Mouse (Mus musculus): ENCODE data around the gene Ewsr1.
A peak's percentile ranks its signal among the peaks of the same experiment; 100 is the strongest.

Gene Ewsr1

DNA sequence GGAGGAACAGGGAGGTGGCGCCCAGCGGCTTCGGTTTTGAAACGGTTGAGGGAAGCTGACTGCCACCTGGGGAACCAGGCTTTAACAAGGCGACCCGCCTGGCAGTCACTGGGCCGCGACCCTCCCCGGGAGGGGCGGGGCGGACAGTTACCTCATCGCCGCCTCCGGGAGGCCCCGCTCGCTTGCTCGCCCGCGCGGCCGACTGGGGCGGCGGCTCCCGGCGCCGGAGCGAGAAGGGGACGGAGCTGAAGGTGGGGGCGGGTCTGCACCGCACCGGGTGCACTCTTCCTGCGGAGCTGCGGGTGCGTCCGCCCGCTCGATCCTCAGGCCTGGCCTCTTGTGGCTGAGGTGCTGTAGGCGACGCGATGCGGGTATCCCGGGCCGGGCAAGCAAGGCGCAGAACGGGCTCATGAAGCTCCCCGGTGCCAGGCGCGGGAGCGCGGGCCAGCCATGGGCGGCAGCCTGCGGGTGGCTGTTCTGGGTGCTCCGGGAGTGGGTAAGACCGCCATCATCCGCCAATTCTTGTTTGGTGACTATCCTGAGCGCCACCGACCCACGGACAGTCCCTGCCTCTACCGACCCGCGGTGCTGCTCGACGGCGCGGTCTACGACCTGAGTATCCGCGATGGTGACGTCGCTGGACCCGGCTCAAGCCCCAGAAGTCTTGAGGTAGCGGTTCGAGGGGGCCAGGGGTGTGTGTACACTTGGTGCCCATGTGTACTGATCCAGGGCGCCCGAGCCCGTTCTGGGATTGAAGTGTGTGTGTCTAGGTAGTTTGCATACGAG, 41.0 kb downstream of the Ewsr1 start, which contains the start of gene Rasl10a:
TSS of gene Rasl10a (plus strand) at position 273 of the 786 bp plus-strand sequence.
- peak in 1 of 2 experiments; percentile 37 for DNase-seq (ENCODE audit: low spot score in 2 of 2)

DNA sequence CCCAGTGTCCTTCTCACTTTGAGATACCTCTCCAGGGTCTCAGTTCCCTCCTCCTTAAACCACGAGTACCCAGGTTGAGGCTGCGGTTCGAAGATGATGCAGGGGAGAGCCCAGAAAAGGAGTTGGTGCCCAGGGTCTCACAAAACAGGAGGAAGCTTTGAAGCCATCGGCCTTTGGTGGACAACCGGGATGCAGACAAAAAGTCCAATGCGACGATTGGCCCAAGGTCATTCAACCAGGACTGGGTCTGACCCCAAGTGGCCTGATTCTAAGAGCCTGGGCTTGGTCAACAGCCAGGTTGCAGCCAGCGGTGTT, 41.6 kb downstream of the Ewsr1 start:
- DNase-seq (ENCODE audit: low spot score in 2 of 2), result no peak

DNA sequence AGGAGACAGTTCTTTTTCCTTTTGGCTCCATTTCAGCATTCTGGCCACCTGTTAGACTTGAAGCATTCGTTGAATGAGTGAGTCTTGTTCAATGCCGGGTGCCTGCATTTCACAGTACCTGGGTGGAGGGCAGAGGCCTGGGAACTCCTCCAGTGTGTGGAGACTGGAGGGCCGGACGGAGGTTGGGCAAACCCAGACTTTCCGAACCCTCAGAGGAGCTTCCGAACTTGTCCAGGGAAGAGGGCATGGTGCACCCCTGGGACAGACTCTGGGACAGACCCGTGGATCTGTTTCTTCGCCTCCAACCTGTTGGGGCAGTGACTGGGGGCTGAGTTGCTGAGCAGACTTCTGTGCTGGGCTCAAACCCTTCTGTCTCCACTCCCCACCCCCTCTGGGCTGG, 42.0 kb downstream of the Ewsr1 start:
- no peak for DNase-seq (ENCODE audit: low spot score in 2 of 2)

DNA sequence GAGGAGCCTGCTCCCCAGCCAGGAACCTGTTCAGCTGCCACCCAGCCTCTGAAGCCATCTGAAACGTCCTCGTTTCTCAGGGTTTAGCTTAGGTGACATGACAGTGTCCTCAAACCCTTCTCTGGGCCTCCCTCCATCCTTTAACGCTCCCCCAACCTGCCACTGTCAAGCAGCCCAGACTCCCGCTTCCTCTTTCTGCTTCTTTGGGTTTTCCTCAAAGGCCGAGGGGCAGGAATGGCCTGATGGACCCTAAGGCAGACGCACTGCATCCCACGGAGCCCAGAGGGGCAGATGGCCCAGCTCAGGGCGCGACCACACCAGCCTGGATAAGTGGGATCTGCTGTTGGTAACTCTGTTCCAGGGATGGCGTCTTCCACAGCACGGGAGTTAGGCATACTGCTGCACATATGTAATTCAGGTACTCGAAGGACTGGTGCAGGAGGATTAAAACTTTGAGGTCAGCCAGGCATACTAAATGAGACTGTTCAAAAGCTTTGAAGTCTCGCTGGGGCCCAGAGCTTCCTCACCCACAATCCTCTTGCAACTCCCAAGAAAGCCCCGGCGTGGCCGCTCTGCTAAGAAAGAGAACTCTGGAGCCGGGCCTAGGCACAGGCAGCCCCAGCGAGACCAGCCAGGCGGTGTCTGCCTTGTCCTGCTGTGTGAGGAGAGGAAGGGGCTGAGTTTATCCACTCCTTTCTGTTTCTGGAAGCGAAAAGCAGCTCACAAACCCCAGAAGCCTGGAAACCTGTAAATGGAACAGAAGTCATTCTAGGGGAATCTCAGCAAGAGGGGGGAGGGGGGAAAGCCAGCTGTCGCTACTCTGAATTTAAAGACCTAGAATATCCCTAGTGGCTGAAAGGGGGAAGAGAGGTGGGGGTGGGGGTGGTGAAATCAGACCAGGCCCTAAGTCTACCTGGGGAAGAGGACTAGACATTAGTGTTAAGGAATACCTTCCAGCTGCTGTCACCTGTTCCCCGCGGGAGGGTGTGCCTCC, 42.8 kb downstream of the Ewsr1 start:
- DNase-seq (ENCODE audit: low spot score in 2 of 2), result no peak

DNA sequence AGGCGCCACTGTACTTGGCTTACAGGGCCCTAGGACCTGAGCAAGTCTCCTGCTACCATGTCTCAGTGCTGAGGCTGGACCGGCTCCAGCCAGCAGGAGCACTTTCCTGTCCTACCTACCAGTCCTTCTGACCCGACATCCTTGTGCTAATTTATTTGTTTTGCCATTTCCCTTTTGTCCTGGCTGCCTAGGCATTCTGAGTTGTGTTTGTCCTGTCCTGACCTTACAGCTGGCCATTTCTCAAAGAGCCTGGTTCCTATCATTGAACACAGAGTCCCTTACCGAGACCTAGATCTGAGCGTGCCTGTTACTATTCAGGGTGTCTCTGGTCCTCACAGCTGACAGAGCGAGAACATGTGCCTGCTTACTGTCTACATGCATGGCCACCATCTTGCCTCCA, 44.2 kb downstream of the Ewsr1 start:
- DNase-seq (ENCODE audit: low spot score in 2 of 2), result no peak

DNA sequence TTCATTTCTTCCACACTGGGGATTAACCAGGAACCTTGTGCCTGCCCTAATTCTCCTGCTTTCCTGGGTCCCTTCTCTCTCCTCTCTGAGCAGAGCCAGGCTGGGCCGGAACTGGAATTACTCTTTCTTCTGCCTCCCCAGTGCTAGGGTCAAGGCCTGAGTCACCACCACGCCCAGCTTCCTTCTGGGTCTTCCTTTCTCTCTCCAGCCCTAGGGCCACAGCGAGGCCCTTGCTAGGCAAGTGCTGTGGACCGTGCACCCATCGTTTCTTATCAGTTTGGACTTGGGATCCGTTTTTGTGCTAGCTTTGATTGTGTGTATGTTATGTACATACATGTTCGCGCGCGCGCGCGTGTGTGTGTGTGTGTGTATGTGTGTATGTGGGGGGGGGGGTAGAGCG, 44.9 kb downstream of the Ewsr1 start:
- DNase-seq (ENCODE audit: low spot score in 2 of 2), result no peak

DNA sequence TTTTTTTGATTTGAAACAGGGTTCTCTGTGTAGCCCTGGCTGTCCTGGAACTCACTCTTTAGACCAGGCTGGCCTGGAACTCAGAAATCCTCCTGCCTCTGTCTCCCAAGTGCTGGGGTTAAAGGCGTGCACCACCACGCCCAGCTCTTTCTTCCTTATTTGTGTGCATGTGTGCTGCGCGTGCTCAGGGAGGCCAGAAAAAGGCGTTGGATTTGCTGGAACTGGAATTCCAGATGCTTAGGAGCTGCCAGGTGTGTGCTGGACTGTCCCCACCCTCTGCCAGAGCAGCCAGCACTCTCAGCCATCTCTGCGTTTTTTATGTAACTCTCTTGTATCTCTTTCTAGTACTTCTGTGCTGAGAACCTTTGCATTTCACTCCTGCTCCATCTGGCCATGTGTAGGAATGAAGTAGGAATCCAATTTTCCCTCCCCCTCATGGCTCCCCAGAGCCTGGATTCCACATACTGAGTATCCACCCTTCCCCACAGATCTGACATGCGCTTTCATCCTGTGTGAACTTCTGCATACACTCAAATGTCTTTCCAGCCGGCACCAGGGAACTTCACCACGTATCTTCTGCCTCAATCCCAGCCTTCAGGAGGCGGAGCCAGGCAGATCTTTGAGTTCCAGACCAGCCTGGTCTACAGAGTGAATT, 46.7 kb downstream of the Ewsr1 start:
- peak; percentile 56 to 85 for DNase-seq (ENCODE audit: low spot score in 2 of 2)

DNA sequence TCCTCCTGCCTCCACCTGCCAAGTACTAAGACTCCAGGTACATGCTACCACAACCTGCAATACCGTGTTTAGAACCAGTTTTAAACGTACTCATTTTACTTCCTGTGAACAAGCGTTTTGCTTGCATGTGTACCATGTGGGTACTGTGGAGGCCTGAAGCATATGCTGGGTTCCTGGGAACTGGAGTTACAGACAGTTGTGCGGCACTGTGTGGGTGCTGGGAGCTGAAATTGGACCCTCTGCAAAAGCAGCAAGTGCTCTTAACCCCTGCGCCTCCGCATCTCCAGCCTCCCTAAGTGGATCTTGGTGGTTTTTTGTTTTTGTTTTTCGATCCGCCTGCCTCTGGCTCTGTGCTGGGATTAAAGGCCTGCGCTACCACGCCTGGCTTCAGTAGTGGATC, 47.4 kb downstream of the Ewsr1 start:
- no peak for DNase-seq (ENCODE audit: low spot score in 2 of 2)

DNA sequence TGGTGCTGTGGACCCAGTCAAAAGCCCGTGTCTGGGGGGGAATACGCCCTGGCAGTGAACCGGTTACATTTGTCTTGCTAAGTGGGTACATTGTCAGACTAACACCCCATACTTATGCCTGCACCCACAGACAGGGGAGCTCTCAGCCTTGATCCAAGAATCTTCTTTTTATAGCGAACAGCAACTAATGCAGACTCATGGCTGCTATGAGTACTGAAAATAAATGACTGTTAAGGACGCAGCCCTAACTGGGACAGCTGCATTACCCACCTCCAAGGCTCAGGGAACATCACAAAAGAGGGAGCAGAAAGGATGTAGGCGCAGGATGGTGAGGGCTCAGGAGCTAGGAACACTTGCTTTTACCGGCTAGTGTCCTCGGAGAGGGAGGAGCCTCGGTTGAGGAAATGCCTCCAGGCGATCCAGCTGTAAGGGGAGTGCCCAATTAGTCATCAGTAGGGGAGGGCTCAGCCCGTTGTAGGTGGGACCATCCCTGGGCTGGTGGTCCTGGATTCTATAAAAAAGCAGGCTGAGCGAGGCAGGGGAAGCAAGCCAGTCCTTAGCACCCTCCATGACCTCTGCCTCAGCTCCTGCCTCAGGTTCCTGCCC, 52.6 kb downstream of the Ewsr1 start:
- no peak for DNase-seq (ENCODE audit: low spot score in 2 of 2)

DNA sequence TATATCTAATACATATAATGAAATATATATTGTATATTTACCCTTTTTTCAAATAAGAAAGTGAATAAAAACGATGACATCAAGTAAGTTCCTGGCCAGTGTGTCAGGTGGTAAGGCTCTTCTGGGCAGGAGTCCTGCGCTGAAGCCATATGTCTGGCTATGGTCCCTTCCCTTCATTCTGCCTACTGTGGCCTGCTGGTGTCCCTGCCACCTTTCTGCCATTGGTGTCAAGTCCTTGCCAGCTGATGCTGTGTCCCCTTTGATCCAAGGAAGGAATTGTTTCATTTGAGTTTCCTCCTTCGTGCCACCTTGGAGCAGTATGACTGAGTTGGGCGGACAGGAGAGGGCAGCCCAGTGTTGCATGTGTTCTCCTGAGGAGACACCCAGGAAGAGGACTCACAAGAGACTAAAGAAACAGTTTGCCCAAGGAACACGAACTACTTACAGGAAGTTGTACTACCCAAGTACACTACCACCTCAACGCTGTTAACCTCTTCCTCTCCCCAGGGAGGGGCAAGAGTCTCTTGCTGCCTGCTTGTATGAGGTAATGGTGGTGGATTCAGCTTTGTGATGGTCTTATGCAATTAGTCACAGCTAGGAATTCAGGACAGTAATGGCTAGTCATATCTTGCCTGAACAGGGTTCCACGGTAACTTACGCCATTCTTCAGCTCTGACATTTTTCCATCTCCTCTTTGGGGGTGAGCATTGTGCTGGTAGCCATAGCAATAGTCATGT, 56.3 kb downstream of the Ewsr1 start:
- DNase-seq (ENCODE audit: low spot score in 2 of 2), result no peak

DNA sequence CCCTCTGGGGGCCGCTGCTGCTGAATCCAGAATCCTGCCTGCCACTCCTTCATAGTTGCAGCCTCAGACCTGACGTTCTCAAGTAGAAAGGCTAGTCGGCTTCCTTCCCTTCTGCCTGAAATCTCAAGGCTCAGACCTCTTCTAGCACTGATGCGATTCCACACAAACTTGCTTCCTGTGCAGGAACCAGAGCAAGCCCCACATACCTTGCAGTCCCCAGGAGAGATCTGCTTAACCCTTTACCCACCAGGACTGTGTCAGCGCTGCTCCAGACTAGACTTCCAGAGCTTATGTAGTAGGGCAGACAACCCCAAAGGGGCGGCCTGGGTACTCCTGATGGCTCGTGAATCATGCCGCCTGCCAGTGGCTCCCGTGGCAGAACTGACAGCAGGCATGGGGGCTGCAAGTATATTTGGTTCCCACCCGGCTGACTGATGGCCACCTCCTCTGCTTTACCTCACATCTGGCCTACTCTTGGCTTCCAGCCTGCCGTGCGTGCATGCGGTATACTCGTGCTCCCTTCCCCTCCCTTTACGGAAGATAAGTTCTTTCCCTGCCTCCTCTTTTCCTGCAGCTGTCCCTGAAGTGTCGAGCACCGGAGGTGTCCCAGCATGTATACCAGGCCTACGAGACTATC, 57.8 kb downstream of the Ewsr1 start:
- DNase-seq (ENCODE audit: low spot score in 2 of 2), result peak; percentile 80 to 86

DNA sequence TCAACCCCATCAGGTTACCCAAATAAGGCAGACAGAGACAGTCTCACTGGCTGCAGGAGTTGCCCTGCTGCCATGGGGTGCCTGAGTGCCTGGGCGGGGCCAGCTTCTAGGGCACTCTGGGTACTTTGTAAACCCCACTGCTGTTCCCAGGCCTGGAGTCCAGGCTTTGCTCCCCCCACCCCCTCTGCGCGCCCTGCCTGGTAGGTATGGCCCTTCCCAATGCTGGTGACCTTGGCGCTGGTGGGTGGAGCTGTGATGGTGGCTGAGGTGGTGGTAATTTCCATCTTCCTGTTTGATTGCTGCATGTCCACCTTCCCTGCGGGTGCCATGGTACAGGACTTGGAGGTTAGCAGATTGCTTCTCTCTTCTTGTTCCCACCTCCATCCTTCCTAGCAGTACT, 58.5 kb downstream of the Ewsr1 start:
- no peak for DNase-seq (ENCODE audit: low spot score in 2 of 2)

DNA sequence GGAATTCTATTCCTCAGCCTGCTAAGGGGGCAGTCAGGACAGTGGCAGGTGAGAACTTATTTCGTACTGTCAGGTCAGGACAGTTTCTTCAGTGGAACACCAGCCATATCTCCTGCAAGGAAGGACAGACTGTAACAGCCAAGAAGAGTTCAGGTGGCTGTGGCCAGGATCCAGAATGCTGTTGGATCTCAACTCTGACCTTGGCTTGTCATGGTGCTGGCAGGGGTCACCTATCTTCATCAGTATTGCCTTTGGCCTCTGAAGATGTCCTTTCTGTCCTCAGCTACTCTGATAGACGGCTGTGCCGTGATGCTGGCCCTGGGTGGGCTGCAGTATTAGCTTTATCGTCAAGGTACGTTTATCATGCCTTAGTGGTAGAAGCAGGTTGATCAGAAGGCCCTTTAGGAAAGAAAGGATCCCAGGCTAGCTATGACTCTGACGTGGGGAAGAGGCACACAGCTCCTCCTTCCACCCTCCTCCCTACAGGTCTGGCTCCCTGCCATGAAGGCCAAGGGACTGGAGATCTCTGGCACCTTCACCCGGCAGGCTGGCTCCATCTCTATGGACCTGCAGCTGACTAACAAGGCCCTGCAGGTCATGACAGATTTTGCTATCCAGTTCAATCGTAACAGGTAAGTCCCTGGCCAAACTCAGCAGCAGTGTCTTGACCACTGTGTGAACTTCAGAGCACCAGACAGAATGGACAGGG, 61.8 kb downstream of the Ewsr1 start:
- no peak for DNase-seq (ENCODE audit: low spot score in 2 of 2)

DNA sequence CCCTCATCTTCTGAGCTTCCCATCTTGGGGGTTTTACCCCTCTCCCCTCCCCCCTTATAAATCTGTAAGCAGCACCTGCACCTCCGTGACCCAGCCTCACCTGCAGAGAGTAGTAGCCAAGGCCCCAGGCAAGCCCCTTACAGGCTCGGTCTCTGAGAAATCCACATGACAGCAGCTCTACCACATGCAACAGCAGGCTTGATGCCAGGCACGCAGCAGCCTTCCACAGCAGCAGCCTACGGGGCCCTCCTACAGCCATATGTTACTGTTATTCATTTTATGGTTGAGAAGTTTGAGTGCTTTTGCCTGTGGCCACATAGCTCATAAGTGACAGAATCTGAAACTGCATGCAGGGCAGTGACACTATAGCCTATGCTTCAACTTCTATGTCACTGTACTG, 63.6 kb downstream of the Ewsr1 start:
- peak; percentile 80 to 84 for DNase-seq (ENCODE audit: low spot score in 2 of 2)

DNA sequence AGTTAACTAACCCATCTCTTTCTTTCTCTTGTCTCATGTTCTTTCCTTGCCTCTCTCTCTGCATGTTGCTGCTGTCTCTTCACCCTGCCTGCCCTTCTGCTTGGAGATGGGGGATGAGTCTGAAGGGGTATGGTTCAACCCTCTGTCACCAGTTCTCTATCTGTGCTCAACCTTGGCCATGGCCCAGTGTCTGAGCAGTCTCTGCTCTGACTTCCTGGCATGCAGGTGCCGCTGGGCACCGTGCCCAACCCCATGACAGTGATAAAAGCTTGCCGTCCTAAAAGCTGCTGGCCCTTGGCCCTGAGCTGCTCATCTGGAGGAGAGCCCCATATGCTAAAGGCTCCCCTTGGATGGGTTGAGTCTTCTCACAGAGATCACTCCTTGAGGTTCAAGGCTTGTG, 65.9 kb downstream of the Ewsr1 start:
- DNase-seq (ENCODE audit: low spot score in 2 of 2), result no peak

DNA sequence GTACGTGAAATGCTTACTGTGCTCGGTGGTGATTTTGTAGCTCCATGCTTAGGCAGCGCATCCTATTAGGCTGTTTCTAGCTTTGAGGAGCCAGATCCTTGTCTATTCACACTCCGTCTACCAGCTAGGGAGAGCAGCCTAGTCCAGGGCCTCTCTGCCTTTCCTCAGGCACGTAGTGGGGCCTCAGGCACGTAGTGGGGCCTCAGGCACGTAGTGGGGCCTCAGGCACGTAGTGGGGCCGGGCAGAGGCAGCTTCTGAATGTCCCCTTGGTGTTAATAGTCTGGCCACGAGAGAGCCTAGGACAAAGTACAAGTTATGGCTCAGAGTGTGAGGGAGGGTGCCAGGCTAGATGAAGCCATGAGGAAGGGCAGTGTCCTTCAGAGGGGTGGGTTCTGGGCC, 66.4 kb downstream of the Ewsr1 start:
- no peak for DNase-seq (ENCODE audit: low spot score in 2 of 2)

DNA sequence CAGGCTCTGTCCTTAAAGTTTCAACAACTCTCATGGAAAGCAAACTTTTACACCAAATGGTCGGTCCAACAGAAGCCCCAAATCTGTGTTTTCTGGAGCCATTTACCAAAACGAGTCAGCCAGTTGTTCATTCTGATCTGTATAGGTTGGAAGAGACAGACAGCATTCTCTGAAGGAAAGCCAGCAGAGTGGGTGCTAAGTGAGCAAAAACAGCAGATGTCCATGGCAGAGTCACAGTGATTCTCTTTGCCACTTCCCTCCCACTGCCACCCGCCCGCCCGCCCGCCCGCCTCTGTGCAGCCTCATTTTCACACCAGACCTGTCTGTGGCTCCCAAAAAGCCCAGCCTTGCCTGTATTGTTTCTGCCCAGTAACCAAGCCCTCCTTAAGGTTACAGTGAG, 70.8 kb downstream of the Ewsr1 start:
- peak; percentile 63 to 81 for DNase-seq (ENCODE audit: low spot score in 2 of 2)

DNA sequence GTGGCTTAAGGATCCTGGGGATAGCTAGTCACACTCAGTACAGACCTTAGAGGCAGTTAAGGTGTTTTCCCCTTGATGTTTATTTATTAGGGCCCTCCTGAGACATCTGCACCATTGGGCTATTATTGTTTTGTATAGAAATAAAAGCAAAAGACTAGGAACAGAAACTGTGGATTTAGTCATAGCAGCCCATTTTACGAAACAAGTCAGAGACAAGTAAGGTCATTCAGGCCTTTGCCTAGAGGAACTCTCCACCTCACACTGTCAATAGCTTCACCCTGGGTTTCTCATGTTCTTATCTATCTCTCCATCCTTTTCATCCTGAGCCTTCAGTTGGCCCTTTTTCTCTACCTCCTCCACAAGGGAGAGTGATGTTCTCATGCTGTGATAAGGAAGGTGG, 74.0 kb downstream of the Ewsr1 start:
- DNase-seq (ENCODE audit: low spot score in 2 of 2), result no peak
